ENCODE assay signal across 19 mouse cellular contexts in genomic region chr10:69447308-69447707, GRCm38 (mm10).
"Had no signal": no experiment of that assay in that cellular context is flagged by ENCODE, and none has a peak within 500 bp of the region (broad histone marks: within the 10 kb centered on the region; RNA-seq: fewer than 3 reads in every experiment).

No protein-coding gene starts in this region.

- H3K27ac ChIP-seq: hindbrain, embryonic 15.5 days; kidney, embryonic 15.5 days; limb, embryonic 13.5 days; liver, embryonic 14.5 days; midbrain, embryonic 12.5 days; neural tube, embryonic 13.5 days; stomach, embryonic 15.5 days had no signal

- ATAC-seq: inflammation-experienced regulatory T-cells, adult 6 months; midbrain, embryonic 16.5 days had no signal

- H3K4me1 ChIP-seq: kidney, embryonic 15.5 days; megakaryocyte, embryonic 14.5 days; midbrain, embryonic 12.5 days; stomach, embryonic 15.5 days had no signal

- DNase-seq: kidney, adult 18-20 months; kidney, postnatal 14 days; layer of hippocampus, postnatal 36 days; lung, embryonic 14.5 days; retina, postnatal 1 day; right cerebral cortex, postnatal 4 days; spleen, adult 18-20 months; thymus, adult 2 months; thymus, postnatal 25 days had no signal

- H3K9me3 ChIP-seq: hindbrain, embryonic 15.5 days; kidney, embryonic 15.5 days; limb, embryonic 13.5 days; midbrain, embryonic 12.5 days; neural tube, embryonic 13.5 days; stomach, embryonic 15.5 days had no signal

- H3K36me3 ChIP-seq: hindbrain, embryonic 15.5 days; kidney, embryonic 15.5 days; limb, embryonic 13.5 days; midbrain, embryonic 12.5 days; neural tube, embryonic 13.5 days; stomach, embryonic 15.5 days had no signal

- H3K4me3 ChIP-seq: hindbrain, embryonic 15.5 days; kidney, embryonic 15.5 days; limb, embryonic 13.5 days; megakaryocyte, embryonic 14.5 days; midbrain, embryonic 12.5 days; neural tube, embryonic 13.5 days; stomach, embryonic 15.5 days had no signal

- H3K4me2 ChIP-seq: hindbrain, embryonic 15.5 days; kidney, embryonic 15.5 days; limb, embryonic 13.5 days; lung, embryonic 14.5 days; midbrain, embryonic 12.5 days; neural tube, embryonic 13.5 days; stomach, embryonic 15.5 days had no signal

- H3K27me3 ChIP-seq: hindbrain, embryonic 15.5 days; kidney, embryonic 15.5 days; limb, embryonic 13.5 days; megakaryocyte, embryonic 14.5 days; midbrain, embryonic 12.5 days; neural tube, embryonic 13.5 days; stomach, embryonic 15.5 days had no signal

- H3K9ac ChIP-seq: hindbrain, embryonic 15.5 days; kidney, embryonic 15.5 days; limb, embryonic 13.5 days; liver, embryonic 14.5 days; lung, embryonic 14.5 days; midbrain, embryonic 12.5 days; neural tube, embryonic 13.5 days; stomach, embryonic 15.5 days had no signal
